Mouse (Mus musculus) G1E (cell line): Measurements from ENCODE around the gene Pwwp2b.
A peak's percentile ranks its signal among the peaks of the same experiment; 100 is the strongest.

ENCODE experiments used
- CTCF ChIP-seq: IDR thresholded peaks from 2 replicates; pipeline ENCODE4 v1.5.1; 2012; ENCODE audit warnings: low read depth, low read length, inconsistent platforms, mixed read lengths
- POLR2AphosphoS5 ChIP-seq: IDR thresholded peaks from 2 replicates; pipeline ENCODE4 v1.6.1; 2012; ENCODE audit warnings: low read depth, low read length, inconsistent platforms; ENCODE audit not compliant: insufficient replicate concordance

- TF ChIP-seq POLR2AphosphoS5 (no peak), CTCF (0 out of 2 replicates have a peak, but pooled peaks have one; percentile 12)
These were observed 40.1 kb upstream of the Pwwp2b start for GRCm38 (mm10) chr7:139208023-139208772.
